Mouse (Mus musculus): Measurements from ENCODE around the gene Fbxw8. TPM values are rescaled to one million over a fixed set of nuclear protein-coding genes. Genes with fewer than 3 reads are reported as not detected.

Gene Fbxw8
- polyA plus RNA-seq, 1 experiment from 2014 or later = 36.8 TPM

Other genes with a start within 250 kb of the Fbxw8 start
- gene Fbxo21, start 178.7 kb downstream of the Fbxw8 start, polyA plus RNA-seq (2016; fragmentation: Nextera tagmentation; extraction: Ambion mirVana) = 103 and 117 TPM in 2 replicates
- 0.45 and 0.55 TPM in 2 replicates for gene Tesc, start 127.7 kb downstream of the Fbxw8 start, polyA plus RNA-seq (2016; fragmentation: Nextera tagmentation; extraction: Ambion mirVana)
- gene Hrk, start 9.2 kb upstream of the Fbxw8 start, polyA plus RNA-seq (2016; fragmentation: Nextera tagmentation; extraction: Ambion mirVana) = 0.25 and 0.37 TPM in 2 replicates
- gene Rnft2, start 89.7 kb upstream of the Fbxw8 start, polyA plus RNA-seq (2016; fragmentation: Nextera tagmentation; extraction: Ambion mirVana) = 4.9 and 7.4 TPM in 2 replicates
- 11.3 and 12.3 TPM in 2 replicates for gene 2410131K14Rik, start 89.8 kb upstream of the Fbxw8 start, polyA plus RNA-seq (2016; fragmentation: Nextera tagmentation; extraction: Ambion mirVana)

Data from hindbrain, embryonic 10.5 days (tissue).